Mouse (Mus musculus) ovary, postnatal 14 days (tissue): ENCODE measurements around the gene Cts7.

Experiments used
- DNase-seq: peaks from one replicate; pipeline ENCODE4 v3.0.0; 2022; ENCODE audit warnings: low spot score

The Cts7 gene

DNA sequence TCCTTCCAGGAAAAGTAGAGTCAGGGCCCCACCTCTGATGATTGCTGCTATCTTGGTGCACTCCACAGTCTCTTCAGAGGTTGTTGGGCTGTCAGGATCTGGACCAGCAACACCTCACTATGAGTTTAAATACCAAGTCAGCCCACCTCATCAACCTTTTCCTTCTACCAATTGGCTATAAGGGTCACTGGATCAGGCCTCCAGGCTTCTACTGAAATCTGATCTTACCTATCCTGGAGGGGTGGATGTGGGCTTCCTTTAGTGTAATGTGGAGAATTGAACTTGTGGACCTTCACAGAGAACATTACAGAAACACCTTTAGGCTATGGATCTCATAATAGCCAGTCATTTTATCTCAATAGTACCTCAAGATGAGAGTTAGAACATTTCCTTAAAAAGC, at the start of gene Cts7:
TSS of gene Cts7 (minus strand) at position 101 of the 400 bp plus-strand sequence.
- no peak for DNase-seq
